Mouse (Mus musculus) MEL (cell line): Measurements from ENCODE around the gene Tmem234. TPM values are rescaled to one million over a fixed set of nuclear protein-coding genes. Genes with fewer than 3 reads are reported as not detected.

Experiments
- DNase-seq: peaks from one replicate; pipeline ENCODE4 v3.0.0; 2011; ENCODE audit warnings: low read depth, low spot score
- H3K27ac ChIP-seq: 2 replicates; pipeline ENCODE4 v1.5.1; 2012; ENCODE audit warnings: low read depth, mild to moderate bottlenecking, control low read depth, low read length, moderate library complexity; ENCODE audit not compliant: control insufficient read depth
- H3K27me3 ChIP-seq, 2 experiments: fragments of 150-350 bp in 1 of 2; sonication (generic) in 1 of 2; 2 replicates each; pipeline ENCODE4 v1.6.1; 2012; ENCODE audit warnings: low read length in 2 of 2, mild to moderate bottlenecking in 2 of 2, improper control_type of control experiment in 1 of 2, moderate library complexity in 1 of 2; ENCODE audit not compliant: insufficient read depth in 2 of 2, control insufficient read depth in 1 of 2
- H3K36me3 ChIP-seq, 2 experiments: 2 replicates each; pipeline ENCODE4 v1.6.1; 2012 to 2014; ENCODE audit warnings: low read length in 2 of 2, improper control_type of control experiment in 1 of 2, inconsistent platforms in 1 of 2, mild to moderate bottlenecking in 1 of 2; ENCODE audit not compliant: insufficient read depth in 2 of 2, control insufficient read depth in 1 of 2
- H3K4me1 ChIP-seq, 2 experiments: fragments of 150-350 bp in 1 of 2; sonication (generic) in 1 of 2; 2 replicates each; pipeline ENCODE4 v1.6.1; 2012; ENCODE audit warnings: low read length in 2 of 2, improper control_type of control experiment in 1 of 2, mild to moderate bottlenecking in 1 of 2; ENCODE audit not compliant: insufficient read depth in 2 of 2, control insufficient read depth in 1 of 2
- H3K4me3 ChIP-seq, 2 experiments: fragments of 150-350 bp in 1 of 2; sonication (generic) in 1 of 2; 2 replicates each; pipeline ENCODE4 v1.5.1; 2012; ENCODE audit warnings: low read depth in 2 of 2, low read length in 2 of 2, mild to moderate bottlenecking in 2 of 2, moderate library complexity in 2 of 2, control low read depth in 1 of 2, improper control_type of control experiment in 1 of 2; ENCODE audit not compliant: control insufficient read depth in 1 of 2, insufficient read depth in 1 of 2
- H3K79me2 ChIP-seq: 2 replicates; pipeline ENCODE4 v1.6.1; 2012; ENCODE audit warnings: mild to moderate bottlenecking, low read length, moderate library complexity; ENCODE audit not compliant: control insufficient read depth, poor library complexity, insufficient read depth
- H3K9ac ChIP-seq: 2 replicates; pipeline ENCODE4 v1.6.1; 2012; ENCODE audit warnings: low read depth, mild to moderate bottlenecking, control low read depth, low read length, moderate library complexity; ENCODE audit not compliant: control insufficient read depth, poor library complexity, severe bottlenecking
- H3K9me3 ChIP-seq: fragments of 150-350 bp; sonication (generic); replicated peaks from 2 replicates; pipeline ENCODE4 v1.6.1; 2012; ENCODE audit warnings: mild to moderate bottlenecking, low read length, improper control_type of control experiment, moderate library complexity; ENCODE audit not compliant: insufficient read depth
- BHLHE40 ChIP-seq: IDR thresholded peaks from 2 replicates; pipeline ENCODE4 v1.6.1; 2012; ENCODE audit warnings: low read depth, mild to moderate bottlenecking, inconsistent platforms, low read length, improper control_type of control experiment, borderline replicate concordance
- CTCF ChIP-seq, 3 experiments: IDR thresholded peaks in 2 of 3; conservative IDR thresholded peaks in 1 of 3; 2 replicates each; pipeline ENCODE4 v1.5.1; 2011 to 2012; ENCODE audit warnings: low read length in 3 of 3, low read depth in 2 of 3, mild to moderate bottlenecking in 2 of 3, improper control_type of control experiment in 1 of 3, inconsistent platforms in 1 of 3, mixed read lengths in 1 of 3, moderate library complexity in 1 of 3; ENCODE audit not compliant: control insufficient read depth in 1 of 3, insufficient read depth in 1 of 3, poor library complexity in 1 of 3, severe bottlenecking in 1 of 3
- E2F4 ChIP-seq: IDR thresholded peaks from 2 replicates; pipeline ENCODE4 v1.6.1; 2011; ENCODE audit warnings: low read depth, low read length, improper control_type of control experiment, borderline replicate concordance
- ETS1 ChIP-seq: IDR thresholded peaks from 2 replicates; pipeline ENCODE4 v1.6.1; 2012; ENCODE audit warnings: low read depth, mild to moderate bottlenecking, inconsistent platforms, low read length, improper control_type of control experiment, moderate library complexity
- JUND ChIP-seq: IDR thresholded peaks from 2 replicates; pipeline ENCODE4 v1.6.1; 2011; ENCODE audit warnings: low read depth, mild to moderate bottlenecking, improper control_type of control experiment, low read length
- KAT2A ChIP-seq: conservative IDR thresholded peaks from 2 replicates; pipeline ENCODE4 v1.6.1; 2012; ENCODE audit warnings: low read depth, low read length, improper control_type of control experiment, inconsistent platforms
- MAX ChIP-seq: IDR thresholded peaks from 2 replicates; pipeline ENCODE4 v1.6.1; 2011; ENCODE audit warnings: low read length, improper control_type of control experiment
- MAZ ChIP-seq: IDR thresholded peaks from 2 replicates; pipeline ENCODE4 v1.6.1; 2012; ENCODE audit warnings: low read depth, mild to moderate bottlenecking, inconsistent platforms, low read length, improper control_type of control experiment
- MYB ChIP-seq: IDR thresholded peaks from 2 replicates; pipeline ENCODE4 v1.6.1; 2011; ENCODE audit warnings: mild to moderate bottlenecking, low read depth, low read length, improper control_type of control experiment
- POLR2AphosphoS5 ChIP-seq: IDR thresholded peaks from 2 replicates; pipeline ENCODE4 v1.6.1; 2012; ENCODE audit warnings: low read depth, borderline replicate concordance, mild to moderate bottlenecking, inconsistent platforms, low read length, moderate library complexity, mixed read lengths
- SIN3A ChIP-seq: IDR thresholded peaks from 2 replicates; pipeline ENCODE4 v1.6.1; 2012; ENCODE audit warnings: low read length, improper control_type of control experiment, inconsistent platforms
- TAL1 ChIP-seq: IDR thresholded peaks from 2 replicates; pipeline ENCODE4 v1.6.1; 2012; ENCODE audit warnings: mild to moderate bottlenecking, inconsistent platforms, low read length, moderate library complexity, mixed read lengths
- UBTF ChIP-seq: IDR thresholded peaks from 2 replicates; pipeline ENCODE4 v1.6.1; 2012; ENCODE audit warnings: low read depth, mild to moderate bottlenecking, inconsistent platforms, low read length, improper control_type of control experiment, moderate library complexity, borderline replicate concordance; ENCODE audit not compliant: insufficient read depth
- ZMIZ1 ChIP-seq: IDR thresholded peaks from 2 replicates; pipeline ENCODE4 v1.6.1; 2012; ENCODE audit warnings: low read depth, mild to moderate bottlenecking, inconsistent platforms, low read length, improper control_type of control experiment, moderate library complexity
- polyA plus RNA-seq, 2 experiments: library from polyadenylated mRNA; stranded (reverse) in 1 of 2; unstranded in 1 of 2; fragments of >175 nt in 1 of 2; fragments of >200 nt in 1 of 2; gene quantifications; 2 replicates each; pipeline versions ENCODE4 v1.2.1 to v1.2.4; 2012; ENCODE audit warnings: low replicate concordance in 2 of 2, low read depth in 1 of 2; ENCODE audit not compliant: insufficient read length in 2 of 2, insufficient read depth in 1 of 2, missing spikeins in 1 of 2
- total RNA-seq: library from RNA; depleted of rRNA; stranded (reverse); fragments of 300-350 nt; gene quantifications from 2 replicates; pipeline ENCODE4 v1.2.3, GENCODE M21; 2012

Tmem234 gene
- total and polyA plus RNA-seq, 3 experiments: 148 to 220 TPM; not detected in 1

DNA sequence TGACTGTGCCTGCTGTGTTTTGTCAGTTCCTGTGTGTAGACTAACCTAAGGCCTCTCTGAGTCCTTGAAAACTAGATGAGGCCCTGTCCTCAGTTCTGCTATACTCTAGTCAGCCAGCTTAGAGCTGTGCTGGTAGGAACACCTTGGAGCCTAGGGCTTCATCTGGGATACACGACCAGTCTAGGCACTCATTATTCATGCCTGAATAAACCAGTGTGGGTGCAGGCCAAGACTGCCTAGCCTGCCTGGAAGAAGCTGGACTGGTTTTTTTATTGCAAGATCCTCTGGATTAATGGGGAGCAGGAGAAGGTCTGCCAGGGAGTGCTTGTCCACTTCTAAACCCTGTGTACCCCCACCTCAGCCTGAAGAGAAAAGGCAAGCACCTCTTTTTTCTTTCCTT lies 13.5 kb upstream of the Tmem234 start:
- DNase-seq: no peak
- Histone ChIP-seq H3K4me3 (no peak overlapping the region), H3K79me2 (no peaks in the 10 kb centered on the region; the same call in 1 of the 2 replicates), H3K9me3 (no peaks in the 10 kb centered on the region), H3K4me1 (0 out of 4 replicates have a peak, but pooled peaks cover 0 to 3% of the 10 kb centered on the region in 2 experiments), H3K36me3 (no peaks in the 10 kb centered on the region; a peak in 1 of 4 replicates), H3K27me3 (no peaks in the 10 kb centered on the region), H3K9ac (no peak overlapping the region), H3K27ac (no peak overlapping the region)
- TF ChIP-seq ETS1: no peak
- TF ChIP-seq JUND: no peak
- TF ChIP-seq KAT2A: no peak
- TF ChIP-seq ZMIZ1: no peak
- TF ChIP-seq E2F4: no peak
- TF ChIP-seq POLR2AphosphoS5: no peak
- no peak for TF ChIP-seq MAZ
- no peak for TF ChIP-seq MYB
- TF ChIP-seq BHLHE40: no peak
- TF ChIP-seq CTCF (IDR thresholded peaks at IDR 0.05 in 2 of 3, conservative IDR thresholded peaks at IDR 0.05 in 1 of 3; ENCODE audit: control insufficient read depth in 1 of 3, insufficient read depth in 1 of 3, low read depth in 2 of 3, low read length in 3 of 3, poor library complexity in 1 of 3, severe bottlenecking in 1 of 3): no peak
- no peak for TF ChIP-seq SIN3A
- TF ChIP-seq UBTF: no peak

- Histone ChIP-seq H3K9me3 (no peaks in the 10 kb centered on the region), H3K36me3 (no peaks in the 10 kb centered on the region; a peak in 1 of 4 replicates), H3K9ac (no peak overlapping the region), H3K4me1 (no peaks in the 10 kb centered on the region), H3K79me2 (no peaks in the 10 kb centered on the region; the same call in 1 of the 2 replicates), H3K4me3 (no peak overlapping the region), H3K27ac (no peak overlapping the region), H3K27me3 (no peaks in the 10 kb centered on the region)
- TF ChIP-seq MAX: no peak
- no peak for TF ChIP-seq KAT2A
- peak; percentile 19; the same call in 1 of the 2 replicates for TF ChIP-seq TAL1
- TF ChIP-seq BHLHE40: no peak
- no peak for DNase-seq
Observed at GRCm38 (mm10) chr4:129588865-129589264, 11.6 kb upstream of the Tmem234 start.
